Mouse (Mus musculus): ENCODE data around the gene Col6a5.
"Not testable (repeated sequence)": the region's sequence is repeated elsewhere in the genome, so short reads cannot be mapped to it uniquely, and the experiment has no call there.

Col6a5 gene

DNA sequence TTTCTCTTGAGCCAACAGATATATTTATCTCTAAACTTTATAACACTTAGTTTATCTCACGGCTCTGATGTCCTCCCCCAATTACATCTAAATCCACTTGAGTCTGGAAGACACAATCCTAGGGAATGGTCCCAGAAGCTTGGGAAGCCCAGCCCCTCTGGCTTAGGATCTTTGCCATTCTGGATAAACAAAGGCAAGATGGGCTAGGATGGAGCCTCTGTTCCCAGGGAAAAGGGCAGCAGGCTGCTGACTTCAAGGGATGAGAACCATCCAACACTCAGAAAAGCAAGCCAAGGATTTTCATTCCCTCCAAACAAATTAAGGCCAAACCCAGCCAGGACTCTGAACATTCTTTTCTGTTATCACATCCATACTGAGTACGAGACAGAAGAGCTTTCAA lies 51.1 kb downstream of the Col6a5 start:
- DNase-seq (ENCODE audit: low read depth), result no peak

DNA sequence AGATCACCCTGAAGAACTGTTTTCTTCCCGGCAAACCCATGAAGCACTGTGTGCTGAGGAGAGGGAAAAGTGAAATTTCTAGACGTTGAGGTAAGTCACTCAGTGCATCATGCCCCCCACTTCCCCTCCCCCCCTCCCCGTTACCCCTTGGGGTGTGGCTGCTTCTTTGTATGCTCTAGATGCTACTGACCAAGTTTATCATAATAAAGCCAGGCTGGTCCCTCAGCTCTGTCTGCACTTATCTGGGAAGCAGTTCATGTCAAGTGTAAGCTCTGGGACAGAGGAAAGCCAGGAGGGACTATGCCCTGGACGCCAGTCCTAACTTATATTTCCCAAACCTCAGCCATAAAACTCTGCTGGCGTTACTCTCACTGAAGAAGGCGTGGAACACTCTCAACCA lies 53.0 kb downstream of the Col6a5 start:
- DNase-seq (ENCODE audit: low read depth), result no peak

DNA sequence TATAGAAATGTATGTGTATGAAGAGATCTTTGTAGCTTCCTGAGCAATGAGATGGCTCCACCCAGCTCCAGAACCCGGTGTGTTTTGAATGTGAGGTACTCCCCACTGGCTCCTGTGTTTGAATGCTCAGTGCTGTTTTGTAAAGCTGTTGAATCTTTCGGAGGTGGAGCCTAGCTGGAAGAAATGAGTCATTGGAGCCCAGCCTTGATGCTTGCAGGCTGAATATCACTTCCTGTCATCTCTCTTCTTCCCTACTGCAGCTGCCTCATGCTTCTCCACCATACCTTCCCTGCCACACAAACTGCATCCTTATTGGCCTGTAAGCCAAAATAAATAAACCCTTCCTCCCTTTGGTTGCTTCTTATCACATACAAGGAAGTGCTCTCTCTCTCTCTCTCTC lies 72.9 kb downstream of the Col6a5 start:
- DNase-seq (ENCODE audit: low read depth), result peak; percentile 79

DNA sequence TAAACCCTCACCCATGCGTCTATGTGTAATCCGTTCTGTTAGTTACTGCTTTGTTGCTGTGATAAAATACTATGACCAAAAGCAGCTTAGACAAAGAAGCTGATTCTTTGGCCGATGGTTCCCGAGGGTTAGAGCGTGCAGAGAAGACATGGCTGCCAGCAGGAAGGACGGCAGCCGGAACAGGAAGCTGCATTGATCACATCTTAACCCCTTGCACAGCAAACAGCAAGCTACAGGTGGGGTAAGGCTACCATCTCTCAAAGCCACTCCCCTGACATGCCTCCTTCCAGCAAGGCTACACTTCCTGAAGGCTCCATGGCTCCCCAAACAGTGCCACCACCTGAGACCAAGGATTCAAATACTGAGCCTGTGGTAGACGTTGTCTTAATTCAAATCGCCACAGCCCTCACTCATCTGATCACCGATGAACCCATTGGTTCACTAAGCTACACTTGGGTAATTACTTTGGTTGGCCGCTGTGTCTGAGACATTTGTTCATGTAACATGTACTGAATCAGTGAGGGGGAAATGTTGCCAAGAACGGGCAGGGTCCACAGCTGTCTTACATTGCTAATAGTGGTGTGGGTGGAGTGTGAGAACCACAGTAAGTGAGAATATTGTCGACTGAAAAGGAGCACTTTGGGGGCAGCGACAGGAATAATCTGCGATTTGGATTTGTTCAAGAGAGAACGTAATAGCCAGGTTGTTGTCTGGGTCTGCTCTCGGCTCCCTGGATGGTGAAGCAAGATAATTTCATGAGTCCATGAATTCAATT lies 75.6 kb downstream of the Col6a5 start:
- DNase-seq (ENCODE audit: low read depth), result no peak

DNA sequence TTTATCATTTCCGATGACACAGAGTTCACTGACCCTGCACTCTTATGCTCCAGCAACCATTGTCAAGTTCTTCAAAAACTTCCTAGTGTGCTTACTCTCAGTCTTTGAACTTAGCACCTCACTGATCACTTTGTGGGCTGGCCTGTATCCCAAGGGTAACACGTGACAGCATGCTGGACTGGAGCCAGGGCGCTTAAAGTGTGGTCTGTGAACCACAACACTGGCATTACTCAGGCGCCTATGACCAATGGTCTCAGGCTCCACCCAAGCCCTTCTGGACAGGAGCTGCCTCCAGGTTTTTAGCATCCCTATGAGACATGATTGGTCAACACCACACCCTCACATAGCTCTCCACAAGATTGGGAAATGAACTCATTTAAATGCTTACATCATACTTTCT lies 79.7 kb downstream of the Col6a5 start:
- no peak for DNase-seq (ENCODE audit: low read depth)

DNA sequence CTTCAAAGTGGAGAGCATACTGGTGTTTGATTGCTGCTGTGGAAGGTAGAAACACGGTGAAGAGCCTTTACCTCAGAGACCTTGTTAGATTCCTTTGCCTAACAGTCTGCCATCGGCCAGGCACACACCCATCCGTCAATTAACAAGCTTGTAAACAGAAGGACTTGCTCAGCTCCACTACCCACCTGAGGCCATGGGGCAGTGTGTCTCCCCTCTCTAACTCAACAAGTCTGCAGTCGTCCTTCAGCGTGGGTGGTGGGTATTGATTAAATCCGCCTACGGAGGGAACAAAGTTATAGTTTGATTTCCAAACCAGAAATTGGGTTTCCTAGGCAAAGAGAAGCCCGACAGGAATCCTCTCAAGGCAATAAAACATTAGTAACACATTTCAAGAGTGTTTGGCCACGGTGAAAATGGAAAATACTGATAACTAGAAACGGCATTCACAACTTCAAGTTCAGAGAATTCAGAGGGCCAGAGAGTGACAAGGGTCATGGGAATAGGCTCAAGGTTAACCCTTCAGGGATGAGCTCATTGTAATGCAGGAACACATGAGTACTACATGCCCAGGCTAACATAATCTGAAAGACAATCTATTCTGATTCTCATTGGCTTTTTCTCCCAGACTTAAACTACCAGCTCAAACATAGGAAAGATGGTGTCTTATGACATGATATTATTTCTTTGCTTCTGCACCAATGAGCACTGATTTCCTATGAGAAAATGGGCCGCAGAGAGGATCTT lies 81.9 kb downstream of the Col6a5 start:
- DNase-seq (ENCODE audit: low read depth), result no peak

DNA sequence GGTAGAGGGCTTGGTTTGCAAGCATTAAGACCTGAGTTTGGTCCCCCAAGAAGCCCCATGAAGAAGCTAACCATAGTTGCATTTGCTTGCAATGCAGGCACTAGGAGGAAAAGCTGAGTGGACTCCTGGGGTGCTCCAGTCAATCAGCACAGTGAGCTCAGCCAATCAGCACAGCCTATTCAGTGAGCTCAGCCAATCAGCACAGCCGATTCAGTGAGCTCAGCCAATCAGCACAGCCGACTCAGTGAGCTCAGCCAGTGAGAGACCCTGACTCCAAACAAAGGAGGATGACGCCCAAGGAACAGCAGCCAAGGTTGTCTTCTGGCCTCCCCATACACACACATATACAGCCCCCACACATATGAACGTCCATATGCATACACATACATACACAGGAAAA lies 84.3 kb downstream of the Col6a5 start:
- DNase-seq (ENCODE audit: low read depth), result no peak

DNA sequence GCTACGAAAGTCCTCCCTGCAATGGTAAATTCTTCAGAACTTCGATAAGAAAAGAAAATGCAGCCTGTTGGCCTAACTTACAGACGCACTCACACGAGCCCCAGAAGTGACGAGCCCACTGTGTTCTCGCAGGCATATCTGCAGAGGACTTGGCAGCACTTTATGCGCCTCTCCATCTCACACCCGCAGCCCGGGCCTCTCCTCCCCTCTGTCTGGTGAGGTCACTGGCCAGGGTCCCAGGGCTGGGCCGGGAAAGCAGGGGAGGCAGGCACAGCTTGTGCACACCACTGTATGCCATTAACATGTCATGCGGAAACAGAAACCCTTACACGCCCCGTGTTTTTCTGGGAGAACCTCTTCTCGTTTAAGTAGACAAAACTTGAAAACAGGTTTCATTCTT lies 88.8 kb downstream of the Col6a5 start:
- DNase-seq (ENCODE audit: low read depth), result no peak

DNA sequence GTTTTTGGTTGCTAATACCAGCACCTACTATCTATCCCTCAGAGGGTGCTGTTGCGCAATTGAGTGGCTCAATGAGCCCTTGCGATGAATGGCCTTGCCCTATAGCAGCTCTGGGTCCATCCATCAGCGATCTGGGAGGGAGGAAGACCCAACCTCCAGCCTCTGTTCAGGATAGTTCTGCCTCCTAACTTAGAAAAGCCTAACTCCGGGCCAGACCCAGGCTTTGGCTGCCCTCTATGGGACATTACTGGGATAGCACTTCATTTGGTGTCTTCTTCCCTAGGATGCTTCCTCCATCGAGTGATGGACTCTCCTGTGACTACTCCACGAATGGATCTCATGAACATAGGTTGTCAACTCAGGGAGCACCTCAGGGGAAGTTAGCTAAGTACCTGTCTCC lies 102.7 kb downstream of the Col6a5 start:
- peak; percentile 80 for DNase-seq (ENCODE audit: low read depth)

DNA sequence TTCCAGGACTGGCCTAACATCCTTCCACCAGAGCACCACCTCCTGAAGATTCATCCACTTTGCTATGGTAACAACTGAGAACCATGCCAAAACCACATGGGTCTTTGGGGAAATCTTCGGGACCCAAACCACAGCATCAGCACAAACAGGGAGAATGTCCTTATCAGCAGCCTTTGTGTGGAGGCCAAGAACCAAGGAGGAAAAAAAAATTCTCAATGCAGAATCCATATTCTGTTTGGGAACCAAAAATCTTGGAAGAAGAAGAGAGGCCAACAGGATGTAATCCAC lies 107.7 kb downstream of the Col6a5 start:
- DNase-seq (ENCODE audit: low read depth), result peak; percentile 21

DNA sequence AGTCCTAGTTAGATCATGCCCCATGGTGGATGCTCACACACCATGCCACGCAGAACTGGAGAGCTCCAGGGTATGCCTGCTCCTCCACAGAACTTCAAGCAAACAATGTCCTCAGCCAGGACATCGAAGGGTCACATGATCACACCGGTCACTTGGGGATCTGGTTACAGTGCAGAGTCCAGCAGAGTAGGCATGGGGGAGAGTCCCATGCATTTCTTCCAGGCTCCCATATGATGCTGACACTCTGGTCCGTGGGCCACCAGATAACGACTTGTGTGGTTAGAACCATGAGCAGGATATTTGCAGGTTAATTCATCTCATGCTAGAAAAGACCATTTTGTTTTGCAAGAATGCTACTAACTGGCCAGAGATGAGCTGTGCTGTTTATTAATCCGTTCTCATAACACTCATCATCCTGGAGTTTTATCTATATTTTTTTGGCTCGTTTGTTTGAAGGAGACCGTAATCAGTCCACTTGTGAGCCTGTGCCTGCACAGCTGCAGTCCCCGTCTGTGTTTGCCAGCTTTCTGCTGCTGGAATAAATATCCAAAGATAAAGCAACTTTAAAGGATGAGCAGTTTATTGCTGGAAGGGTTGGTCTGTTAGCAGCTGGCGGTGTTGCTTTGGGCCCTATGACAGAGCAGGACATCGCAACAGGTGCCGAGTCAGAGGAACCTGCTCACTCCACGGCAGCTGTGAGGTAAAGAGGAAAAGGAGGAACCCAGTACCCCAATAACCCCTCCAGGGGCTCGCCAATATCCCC lies 108.2 kb downstream of the Col6a5 start:
- DNase-seq (ENCODE audit: low read depth), result no peak

DNA sequence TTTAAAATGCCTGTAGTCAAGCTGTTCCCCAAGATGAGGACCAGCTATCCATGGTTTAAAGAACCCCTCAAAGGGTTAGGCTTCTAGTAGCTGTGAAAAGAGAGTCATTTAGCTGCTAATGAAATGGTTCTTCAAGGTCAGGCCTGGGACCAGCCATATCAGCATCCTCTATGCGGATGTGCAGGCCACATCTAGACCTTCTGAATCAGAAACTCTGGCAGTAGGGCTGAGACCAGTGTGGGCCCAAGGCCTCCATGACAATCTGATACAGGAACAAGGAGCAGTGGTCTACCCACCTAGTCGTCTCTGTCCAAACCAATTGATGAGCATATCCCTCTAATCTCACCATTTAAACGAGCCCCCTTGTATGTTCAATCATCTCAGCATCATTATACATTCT lies 109.4 kb downstream of the Col6a5 start:
- no peak for DNase-seq (ENCODE audit: low read depth)

DNA sequence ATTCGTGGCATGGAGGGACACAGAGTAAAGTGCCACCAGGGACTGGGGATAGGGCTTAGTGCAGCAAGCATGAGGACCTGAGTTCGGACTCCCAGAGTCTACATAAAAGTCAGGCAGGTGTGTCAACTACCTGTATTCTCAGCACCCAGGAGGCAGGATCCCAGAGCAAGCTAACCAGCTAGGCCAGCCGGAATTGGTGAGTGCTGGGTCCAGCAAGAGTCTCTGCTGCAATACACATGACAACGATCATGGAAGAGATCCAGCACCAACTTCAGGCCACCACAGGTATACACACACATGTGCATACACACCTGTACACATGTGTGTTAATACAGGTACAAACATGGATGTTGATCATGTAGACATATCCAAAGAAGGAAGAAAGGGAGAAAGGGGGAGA lies 112.0 kb downstream of the Col6a5 start:
- no peak for DNase-seq (ENCODE audit: low read depth)

DNA sequence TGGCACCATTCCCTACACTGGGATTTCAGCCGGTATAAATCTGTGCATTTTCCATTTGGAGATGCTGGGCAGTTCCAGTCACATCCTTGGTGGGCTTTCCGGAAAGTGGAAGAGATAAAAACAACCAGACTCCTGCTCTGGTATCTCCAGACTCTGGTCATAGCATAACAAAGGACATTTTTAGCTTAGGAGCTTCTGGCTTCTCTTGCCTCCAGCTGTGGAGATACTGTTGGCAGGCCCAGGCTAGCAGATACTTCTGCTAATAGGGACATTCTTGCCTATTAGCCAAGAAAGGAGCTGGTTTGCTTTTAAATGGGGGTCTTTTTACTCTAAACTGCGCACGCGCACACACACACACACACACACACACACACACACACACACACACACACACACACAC lies 113.2 kb downstream of the Col6a5 start:
- DNase-seq (ENCODE audit: low read depth), result no peak

DNA sequence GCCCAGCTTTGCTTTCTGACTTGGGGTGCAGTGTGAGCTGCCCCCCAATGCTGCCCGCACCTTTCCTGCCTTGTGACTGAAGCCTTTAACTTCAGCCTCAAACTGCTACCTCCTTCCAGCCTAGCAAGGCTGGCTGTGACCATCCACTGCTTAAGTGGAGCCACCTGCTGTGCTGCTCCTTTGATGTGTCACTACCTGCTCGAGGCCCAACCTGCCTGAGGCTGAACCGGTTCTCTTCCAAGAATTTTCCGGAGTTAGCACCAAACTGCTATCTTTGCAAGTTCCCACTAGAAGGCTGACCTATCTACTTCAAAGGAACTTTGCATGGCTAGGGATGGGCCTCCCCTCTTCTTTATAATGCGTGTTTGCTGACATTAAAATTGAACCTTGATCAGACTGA lies 119.1 kb downstream of the Col6a5 start:
- DNase-seq (ENCODE audit: low read depth), result not testable (repeated sequence)

DNA sequence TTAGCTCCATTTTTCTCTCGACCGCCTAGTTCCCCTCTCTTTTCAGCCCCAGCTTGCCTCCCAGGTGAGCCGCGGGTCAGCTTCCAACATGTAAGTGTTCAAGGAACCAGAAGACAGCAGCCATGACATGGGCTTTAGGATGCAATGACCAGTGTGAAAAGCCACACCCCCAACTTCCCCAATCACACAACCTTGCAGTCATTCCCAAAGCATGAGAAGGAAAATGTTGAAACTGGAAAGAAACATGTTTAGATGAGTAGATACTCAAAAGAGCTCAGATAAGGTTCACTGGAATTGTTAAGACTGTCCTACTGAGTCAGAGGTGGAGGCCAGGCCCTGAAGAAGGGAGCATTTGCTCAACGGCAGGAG lies 121.3 kb downstream of the Col6a5 start:
- no peak for DNase-seq (ENCODE audit: low read depth)

DNA sequence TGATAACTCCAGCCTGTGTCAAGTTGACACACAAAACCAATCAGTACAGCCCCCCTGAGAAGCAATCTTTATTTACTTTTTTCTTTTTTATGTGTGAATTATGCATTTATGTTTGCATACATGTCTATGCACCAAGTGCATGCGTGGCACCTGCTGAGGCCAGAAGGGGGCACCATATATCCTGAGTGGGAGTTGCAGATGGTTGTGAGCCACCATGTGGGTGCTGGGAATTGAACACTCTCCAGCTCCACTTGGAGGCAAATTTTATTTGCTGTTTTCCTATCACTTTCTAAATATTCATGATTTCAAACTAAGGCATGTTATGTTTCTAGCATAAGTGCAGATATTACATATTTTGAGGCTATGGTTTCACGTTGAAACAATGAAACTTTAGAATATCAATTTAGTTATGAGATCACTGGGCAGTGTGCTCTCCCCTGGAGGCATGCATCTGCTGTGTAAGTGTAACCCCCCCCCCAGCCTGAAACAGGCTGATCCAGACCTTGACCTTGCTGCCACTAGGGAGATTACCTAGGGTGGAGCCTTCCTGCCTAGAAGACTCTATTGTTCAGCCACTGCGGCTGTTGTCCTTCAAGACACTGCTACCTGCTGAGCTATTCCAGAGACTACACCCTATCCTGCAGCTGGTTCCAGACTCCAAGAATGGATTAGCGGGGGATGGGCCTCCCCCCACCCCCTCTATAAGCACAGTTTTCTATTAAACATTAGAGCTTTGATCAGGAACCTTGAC lies 121.9 kb downstream of the Col6a5 start:
- DNase-seq (ENCODE audit: low read depth), result no peak

DNA sequence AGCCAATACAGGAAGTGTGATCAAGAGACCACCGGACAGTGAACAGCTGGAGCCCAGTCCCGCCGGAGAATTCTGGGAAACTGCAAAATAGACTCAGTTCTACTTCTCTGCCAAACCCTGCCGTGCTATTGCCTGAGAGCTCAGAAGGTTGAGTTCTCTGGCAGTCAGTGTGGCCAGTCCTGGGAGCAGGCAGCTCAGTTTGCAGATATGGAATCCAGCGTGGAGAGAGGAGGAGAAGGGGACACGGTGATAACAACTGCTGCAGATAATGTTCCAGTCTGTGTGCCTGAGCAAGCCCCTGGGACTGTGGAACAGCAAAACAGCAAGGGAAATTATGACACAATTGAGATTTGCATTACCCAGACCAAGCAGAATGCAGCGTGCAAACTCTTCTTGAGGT lies 124.9 kb downstream of the Col6a5 start:
- DNase-seq (ENCODE audit: low read depth), result no peak

DNA sequence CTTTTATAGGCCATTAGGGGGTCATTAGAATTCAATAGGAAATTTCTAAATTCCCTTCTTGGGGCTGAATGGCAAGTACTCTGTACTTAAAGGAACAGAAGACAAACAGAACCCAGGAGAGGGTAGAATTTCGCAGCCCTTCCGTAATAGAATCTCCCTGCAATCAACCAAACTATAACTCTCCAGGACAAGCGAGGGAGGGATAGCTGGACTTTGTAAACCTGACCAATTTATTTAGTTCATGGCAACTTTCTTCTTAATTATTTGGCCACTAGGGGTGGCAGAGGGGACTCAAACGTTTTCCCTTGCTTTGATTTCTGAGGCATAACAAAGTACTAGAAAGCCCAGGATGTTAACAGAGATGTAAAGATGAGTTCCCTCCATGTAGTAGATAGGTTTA lies 125.6 kb downstream of the Col6a5 start:
- no peak for DNase-seq (ENCODE audit: low read depth)

DNA sequence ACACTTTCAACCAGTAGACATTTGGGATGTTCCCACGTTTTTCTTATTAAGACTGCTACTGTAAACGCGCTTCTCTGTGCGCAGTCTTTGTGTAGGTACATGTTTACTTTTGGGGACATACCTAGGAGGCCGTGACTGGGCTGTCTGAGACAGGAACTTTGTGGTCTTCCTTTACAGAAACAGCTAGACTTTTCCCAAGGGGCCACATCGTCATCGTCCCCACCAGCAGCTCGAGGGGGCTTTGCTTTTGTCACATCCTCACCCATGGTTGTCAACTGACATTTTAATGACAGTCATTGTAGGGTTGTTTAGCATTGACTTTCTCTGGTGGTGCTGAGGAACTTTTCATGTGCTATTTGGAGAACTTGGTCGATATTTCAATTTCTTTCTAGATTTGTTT lies 129.2 kb downstream of the Col6a5 start:
- no peak for DNase-seq (ENCODE audit: low read depth)

DNA sequence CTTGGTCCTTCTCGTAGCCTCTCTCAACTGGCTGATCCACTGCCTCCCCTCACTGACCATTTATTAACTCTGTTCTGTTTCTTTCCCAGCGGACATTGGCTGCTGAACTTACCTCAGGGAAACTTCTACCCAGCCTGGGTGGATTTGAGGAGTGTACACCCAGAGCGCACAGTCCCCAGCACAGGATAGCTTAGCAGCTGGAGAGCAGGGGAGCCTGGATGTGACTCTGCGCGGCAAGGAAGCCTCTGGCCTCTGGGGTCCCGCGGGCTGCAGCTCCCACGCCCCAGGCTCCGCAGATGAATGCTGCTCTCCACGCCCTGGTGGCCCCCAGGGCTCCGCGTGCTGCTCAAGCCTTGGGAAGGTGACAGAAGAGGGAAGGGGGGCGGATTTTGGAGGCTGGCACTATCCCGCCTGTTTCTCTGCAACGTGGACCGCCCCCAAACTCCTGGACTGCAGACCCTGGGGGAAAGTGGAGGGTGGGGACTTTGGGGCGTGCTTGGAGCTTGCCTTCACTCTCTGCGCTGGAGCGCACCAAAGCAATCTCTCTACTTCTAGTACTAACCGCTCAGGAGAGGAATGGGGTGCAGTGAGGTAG lies 132.6 kb downstream of the Col6a5 start, which contains the start of gene Col6a6:
Gene Col6a6, minus strand, starts transcription at position 370 of the 595 bp plus-strand sequence.
- no peak for DNase-seq (ENCODE audit: low read depth)

DNA sequence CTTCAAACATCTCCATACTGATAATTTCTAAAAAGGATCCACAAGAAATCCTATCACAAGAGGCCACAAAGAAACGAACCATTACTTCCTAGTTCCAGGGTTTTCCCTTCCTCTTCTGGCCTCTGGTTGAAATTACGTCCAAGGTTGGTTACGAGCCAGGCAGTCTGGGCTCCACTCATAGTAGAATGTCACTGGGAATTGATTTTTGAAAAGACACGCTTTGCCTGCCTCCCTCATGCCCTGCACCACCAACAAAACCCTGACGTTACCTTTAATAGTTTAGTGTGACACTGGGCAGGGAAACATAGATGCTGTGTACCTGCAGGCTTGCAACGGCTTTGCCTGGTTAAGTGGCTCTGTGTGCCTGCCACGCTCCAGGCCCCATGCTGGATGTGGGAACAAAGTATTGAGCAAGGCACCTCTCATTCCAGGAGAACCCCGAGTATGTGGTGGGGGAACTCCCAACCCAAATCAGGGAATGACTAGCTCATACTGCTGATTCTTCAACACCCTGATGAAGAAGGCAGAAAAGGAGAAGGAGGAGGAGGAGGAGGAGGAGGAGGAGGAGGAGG lies 133.3 kb downstream of the Col6a5 start:
- DNase-seq (ENCODE audit: low read depth), result peak; percentile 15
